Mouse (Mus musculus) cerebellum, postnatal 4 days (tissue): Measurements from ENCODE around the gene Gm13288.
"Not testable (repeated sequence)": the region's sequence is repeated elsewhere in the genome, so short reads cannot be mapped to it uniquely, and the experiment has no call there.

Experiments
- DNase-seq, 2 experiments: peaks; one replicate each; pipeline ENCODE4 v3.0.0; 2022; ENCODE audit warnings: low spot score in 2 of 2, mixed read lengths in 1 of 2

Gene Gm13288

GRCm38 (mm10) chr4:88799365-88799764 lies 6.0 kb upstream of the Gm13288 start, which contains the start of gene Gm13285:
Gene Gm13285 (plus strand): TSS chr4:88799665.
- not testable (repeated sequence) for DNase-seq

DNA sequence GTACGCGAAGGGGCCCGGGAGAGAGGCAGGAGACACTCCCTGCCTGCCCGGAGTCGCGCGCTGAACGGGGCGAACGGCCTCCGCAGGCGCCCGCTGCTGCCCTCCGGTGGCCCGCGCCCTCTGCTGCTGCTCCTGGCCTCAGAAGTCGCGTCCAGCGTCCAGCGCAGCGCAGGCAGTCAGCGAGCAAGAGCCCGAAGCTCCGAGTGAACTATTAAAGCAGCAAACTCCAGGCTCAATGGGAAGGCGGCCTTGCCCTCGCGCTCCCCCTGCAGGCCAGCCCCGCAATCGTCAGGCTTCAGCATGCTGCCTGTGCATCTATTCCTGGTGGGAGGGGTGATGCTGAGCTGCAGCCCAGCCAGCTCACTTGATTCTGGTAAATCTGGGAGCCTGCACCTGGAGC lies 2.4 kb upstream of the Gm13288 start, which contains the start of gene Gm13287:
Gene Gm13287 (plus strand): TSS at position 301 of the 400 bp plus-strand sequence.
- DNase-seq = not testable (repeated sequence)

- DNase-seq = peak in 1 of 2 experiments; percentile 7
Observed at GRCm38 (mm10) chr4:88805761-88806160, 430 bp downstream of the Gm13288 start.

- DNase-seq = no peak
Observed at GRCm38 (mm10) chr4:88815928-88816327, 10.6 kb downstream of the Gm13288 start, which contains the start of gene Ifna7. Gene Ifna7 (plus strand): TSS chr4:88816228.

- DNase-seq = no peak
Observed at GRCm38 (mm10) chr4:88819659-88820058, 14.3 kb downstream of the Gm13288 start, which contains the start of gene Ifna11. Gene Ifna11 (plus strand): TSS chr4:88819959.

- peak in 1 of 2 experiments; percentile 8 for DNase-seq
Observed at GRCm38 (mm10) chr4:88822995-88823394, 17.7 kb downstream of the Gm13288 start.

GRCm38 (mm10) chr4:88827116-88827515 lies 21.8 kb downstream of the Gm13288 start, which contains the start of gene Ifna6:
Gene Ifna6 (plus strand): TSS chr4:88827416.
- not testable (repeated sequence) for DNase-seq

DNA sequence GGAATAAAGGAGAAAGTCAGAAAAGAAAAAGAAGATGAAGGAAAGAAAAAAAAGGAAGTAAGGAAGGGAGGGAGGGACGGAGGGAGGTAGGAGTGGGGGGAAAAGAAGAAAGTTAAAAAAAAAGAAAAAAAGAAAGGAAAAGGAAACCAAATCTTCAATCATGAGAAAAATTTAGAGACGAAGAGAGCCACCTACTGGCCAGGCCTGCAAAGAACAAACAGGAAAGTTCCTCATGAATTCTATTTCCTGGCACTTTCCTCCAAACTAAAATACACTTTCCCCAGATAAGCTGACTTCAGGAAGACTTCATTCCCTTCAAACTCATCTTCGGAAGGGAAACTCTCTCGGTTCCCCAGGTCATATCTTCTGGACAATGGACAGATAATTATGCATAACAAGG lies 25.2 kb downstream of the Gm13288 start:
- peak in 1 of 2 experiments; percentile 17 for DNase-seq

GRCm38 (mm10) chr4:88835225-88835624 lies 29.9 kb downstream of the Gm13288 start, which contains the start of gene Ifna5:
Gene Ifna5 (plus strand): TSS chr4:88835525.
- not testable (repeated sequence) for DNase-seq

GRCm38 (mm10) chr4:88838828-88839227 lies 33.5 kb downstream of the Gm13288 start:
- no peak for DNase-seq

DNA sequence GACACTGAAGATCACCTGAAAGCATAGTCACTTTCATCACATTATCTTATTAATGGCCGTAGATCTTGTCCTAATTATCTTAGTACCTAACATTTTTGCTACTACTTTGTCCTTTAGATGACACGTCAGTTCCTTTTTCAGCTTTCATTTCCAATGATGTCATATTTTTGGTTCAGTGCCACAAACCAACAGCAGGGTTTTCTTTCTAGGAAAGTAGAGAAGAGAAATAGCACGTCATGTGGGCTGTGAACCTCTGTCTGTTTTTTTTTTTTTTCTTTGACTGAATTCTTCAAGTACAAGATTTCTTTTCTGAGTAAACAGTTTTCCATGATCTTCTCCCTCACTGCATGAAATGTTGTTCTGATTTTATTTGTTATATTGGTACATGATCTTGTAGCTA lies 34.7 kb downstream of the Gm13288 start:
- DNase-seq = no peak

DNA sequence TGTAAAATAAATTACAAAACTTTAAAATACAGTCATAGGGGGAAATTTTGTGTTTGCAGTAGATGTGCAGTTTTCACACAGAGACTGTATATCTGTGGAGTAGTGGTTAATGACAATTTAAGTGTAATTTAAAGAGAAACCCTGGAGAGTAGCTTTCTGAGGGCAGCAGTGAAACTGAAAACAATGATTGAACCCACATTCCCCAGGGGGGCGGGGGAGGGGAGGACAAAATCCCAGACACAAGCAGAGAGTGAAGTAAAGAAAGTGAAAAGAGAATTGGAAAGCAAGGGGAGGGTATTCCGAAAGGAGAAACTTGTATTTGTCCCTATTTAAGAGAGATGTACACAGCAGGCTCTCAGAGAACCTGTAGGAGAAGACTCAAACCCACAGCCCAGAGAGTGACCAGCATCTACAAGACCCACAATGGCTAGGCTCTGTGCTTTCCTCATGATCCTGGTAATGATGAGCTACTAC lies 36.1 kb downstream of the Gm13288 start, which contains the start of gene Ifna4:
Gene Ifna4 (plus strand): TSS at position 424 of the 474 bp plus-strand sequence.
- no peak for DNase-seq

- no peak for DNase-seq
Observed at GRCm38 (mm10) chr4:88845334-88845733, 40.0 kb downstream of the Gm13288 start.

- DNase-seq = no peak
Observed at GRCm38 (mm10) chr4:88849698-88850097, 44.4 kb downstream of the Gm13288 start, which contains the start of gene Ifna1. Gene Ifna1 (plus strand): TSS chr4:88850087.

- no peak for DNase-seq
Observed at GRCm38 (mm10) chr4:88851026-88851763, 45.9 kb downstream of the Gm13288 start.
